Mouse (Mus musculus) midbrain, postnatal 0 days (tissue): ENCODE results near the gene Disc1. TPM values are rescaled to one million over a fixed set of nuclear protein-coding genes. Genes with fewer than 3 reads are reported as not detected.

Experiments
- ATAC-seq: fragments of 200-750 bp; cut with Nextera tagmentation; 2 replicates; pipeline ENCODE4 v1.8.0; 2017; ENCODE audit warnings: moderate number of reproducible peaks, mild to moderate bottlenecking, moderate TSS enrichment, moderate library complexity; ENCODE audit not compliant: low FRiP score
- DNase-seq: peaks from one replicate; pipeline ENCODE4 v3.0.0-alpha.2; 2015; ENCODE audit warnings: low spot score
- H3K27ac ChIP-seq: fragments of 300-500 bp; sonication (generic); 2 replicates; pipeline ENCODE4 v1.5.1; 2014; ENCODE audit warnings: low read depth, mild to moderate bottlenecking, low read length, mixed read lengths
- H3K27me3 ChIP-seq: fragments of 300-500 bp; sonication (generic); 2 replicates; pipeline ENCODE4 v1.6.1; 2014; ENCODE audit warnings: low read length, control low read depth, mixed read lengths; ENCODE audit not compliant: insufficient read depth
- H3K36me3 ChIP-seq: fragments of 300-500 bp; sonication (generic); 2 replicates; pipeline ENCODE4 v1.6.1; 2014; ENCODE audit warnings: low read length, control low read depth, mixed read lengths; ENCODE audit not compliant: insufficient read depth
- H3K4me1 ChIP-seq: fragments of 300-500 bp; sonication (generic); 2 replicates; pipeline ENCODE4 v1.6.1; 2014; ENCODE audit warnings: mild to moderate bottlenecking, control low read depth, antibody characterized with exemption, low read length, mixed read lengths; ENCODE audit not compliant: insufficient read depth
- H3K4me2 ChIP-seq: fragments of 300-500 bp; sonication (generic); 2 replicates; pipeline ENCODE4 v1.6.1; 2014; ENCODE audit warnings: low read depth, mild to moderate bottlenecking, low read length, mixed read lengths; ENCODE audit not compliant: poor library complexity, severe bottlenecking
- H3K4me3 ChIP-seq: fragments of 300-500 bp; sonication (generic); 2 replicates; pipeline ENCODE4 v1.5.1; 2014; ENCODE audit warnings: low read depth, mild to moderate bottlenecking, low read length, moderate library complexity
- H3K9ac ChIP-seq: fragments of 300-500 bp; sonication (generic); replicated peaks from 2 replicates; pipeline ENCODE4 v1.6.1; 2014; ENCODE audit warnings: mild to moderate bottlenecking, low read length, moderate library complexity, mixed read lengths; ENCODE audit not compliant: poor library complexity, severe bottlenecking
- H3K9me3 ChIP-seq: fragments of 300-500 bp; sonication (generic); 2 replicates; pipeline ENCODE4 v1.6.1; 2016; ENCODE audit warnings: low read length, control low read depth
- CTCF ChIP-seq: IDR thresholded peaks from 2 replicates; pipeline ENCODE4 v1.5.1; 2016; ENCODE audit warnings: antibody characterized with exemption, mild to moderate bottlenecking
- WGBS: fragments of 180-500 bp; shearing (Covaris S2); extraction: QIAGEN DNeasy Blood & Tissue Kit; methylation state at CpG from one replicate; pipeline ENCODE4 v1.1.7; 2014; 5-methylcytosine and 5-hydroxymethylcytosine counted together
- polyA plus RNA-seq: library from polyadenylated mRNA; unstranded; fragments of >200 nt; fragmentation: Nextera tagmentation; extraction: Ambion mirVana; gene quantifications from 2 replicates; pipeline ENCODE4 v1.2.1, GENCODE M21; 2015
- total RNA-seq: library from RNA; depleted of rRNA; stranded (reverse); fragments of >200 nt; gene quantifications from 2 replicates; pipeline ENCODE4 v1.2.3, GENCODE M21; 2014

Disc1 gene
- total and polyA plus RNA-seq, 2 experiments from 2014 or later: 1.4 to 6.1 TPM

- Histone ChIP-seq H3K4me1 (no peaks in the 10 kb centered on the region), H3K27me3 (no peaks in the 10 kb centered on the region), H3K4me2 (no peak overlapping the region), H3K36me3 (no peaks in the 10 kb centered on the region), H3K4me3 (no peak overlapping the region), H3K9me3 (no peaks in the 10 kb centered on the region), H3K9ac (no peak overlapping the region), H3K27ac (no peak overlapping the region)
- TF ChIP-seq CTCF: no peak
- no peak for DNase-seq
- 40% methylated on average over 9 of the region's 9 CpGs for WGBS
- no peak for ATAC-seq
Measured at GRCm38 (mm10) chr8:125195121-125195520, 141.1 kb downstream of the Disc1 start.

- no peak for ATAC-seq
Measured at GRCm38 (mm10) chr8:125196573-125197094, 142.6 kb downstream of the Disc1 start.

DNA sequence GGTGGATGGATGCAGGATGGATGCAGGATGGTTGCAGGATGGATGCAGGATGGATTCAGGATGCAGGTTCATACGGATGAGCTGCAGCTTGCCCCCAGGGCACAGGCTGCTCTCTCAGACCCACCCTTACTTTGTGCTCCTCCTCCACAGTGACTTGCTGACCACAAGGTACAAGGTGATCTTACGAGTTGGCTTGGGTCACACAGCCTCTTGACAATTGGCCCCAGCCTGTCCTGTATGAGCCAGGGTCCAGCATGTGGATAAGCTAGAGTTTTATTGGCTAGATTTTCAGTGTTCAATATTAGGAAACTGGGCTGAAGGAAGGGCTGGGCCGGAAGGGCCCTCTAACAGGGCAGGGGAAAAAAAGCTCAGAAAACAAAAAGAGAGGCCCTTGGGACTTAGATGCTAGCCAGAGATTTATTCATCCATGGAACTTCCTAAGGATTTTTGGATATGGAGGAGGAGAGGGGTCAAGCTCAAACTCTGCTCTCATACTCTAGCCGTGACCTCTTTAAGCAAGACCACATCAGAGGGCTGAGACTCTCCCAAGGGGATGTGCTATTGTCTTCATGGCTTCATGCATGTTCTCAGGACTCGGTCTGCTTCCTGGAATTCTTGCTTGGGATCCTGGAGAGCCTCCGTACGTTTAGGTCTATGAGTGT lies 143.5 kb downstream of the Disc1 start:
- no peaks in the 10 kb centered on the region for H3K4me1 ChIP-seq
- no peak for ATAC-seq
- H3K27ac ChIP-seq: no peak overlapping the region
- no peak for TF ChIP-seq CTCF
- no peak for DNase-seq
- no peak overlapping the region for H3K4me2 ChIP-seq
- no peaks in the 10 kb centered on the region for H3K9me3 ChIP-seq
- no peaks in the 10 kb centered on the region for H3K36me3 ChIP-seq
- no peak overlapping the region for H3K4me3 ChIP-seq
- H3K9ac ChIP-seq: no peak overlapping the region
- 79% methylated on average over 7 of the region's 7 CpGs for WGBS
- no peaks in the 10 kb centered on the region for H3K27me3 ChIP-seq

More at GRCm38 (mm10) chr8:125196573-125197094, 142.6 kb downstream of the Disc1 start:
- H3K4me3 ChIP-seq: no peak overlapping the region
- WGBS: 78% methylated on average over 14 of the region's 14 CpGs
- no peak overlapping the region for H3K9ac ChIP-seq
- DNase-seq: no peak
- H3K4me1 ChIP-seq: no peaks in the 10 kb centered on the region
- no peaks in the 10 kb centered on the region for H3K9me3 ChIP-seq
- H3K27me3 ChIP-seq: no peaks in the 10 kb centered on the region
- TF ChIP-seq CTCF: no peak
- no peaks in the 10 kb centered on the region for H3K36me3 ChIP-seq
- no peak overlapping the region for H3K4me2 ChIP-seq
- no peak overlapping the region for H3K27ac ChIP-seq

DNA sequence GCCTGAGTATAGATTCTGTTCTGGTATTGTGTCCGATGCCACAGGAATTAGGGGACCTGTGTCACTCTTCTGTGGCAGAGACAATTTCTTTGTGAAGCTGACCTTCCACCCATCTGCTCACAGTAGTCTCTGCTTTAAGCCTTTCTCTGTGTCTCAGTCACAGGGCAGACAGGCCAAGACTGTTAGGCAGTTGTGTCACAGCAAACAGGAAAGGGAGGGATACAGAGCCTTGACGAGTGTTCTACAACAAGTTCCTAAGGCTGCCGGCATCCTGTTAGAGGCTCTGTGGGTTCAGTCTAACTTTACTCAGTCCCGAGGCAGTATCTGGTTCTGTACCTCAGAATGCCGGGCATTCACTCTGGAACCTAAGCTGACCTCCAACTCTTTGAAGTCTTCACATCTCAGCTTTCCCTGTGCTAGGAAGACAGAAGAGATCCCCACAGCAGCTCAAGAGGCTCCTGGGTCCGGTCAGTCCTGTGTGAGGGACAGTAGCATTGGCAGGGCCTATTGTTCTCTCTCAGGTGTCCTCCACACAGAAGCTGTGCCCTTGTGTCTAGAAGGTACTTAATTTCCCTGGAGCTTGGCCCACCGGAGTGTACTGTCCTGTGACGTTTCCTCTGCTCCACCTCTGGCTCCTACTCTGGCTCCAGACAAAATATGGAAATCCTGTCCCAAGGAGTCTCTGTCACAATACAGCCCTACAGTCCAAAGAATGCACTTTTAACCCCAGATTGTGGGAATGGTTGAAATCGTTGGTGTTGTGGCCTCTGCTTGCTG lies 144.6 kb downstream of the Disc1 start:
- no peaks in the 10 kb centered on the region for H3K36me3 ChIP-seq
- DNase-seq (no peak), ATAC-seq (no peak)
- no peak overlapping the region for H3K4me3 ChIP-seq
- H3K9me3 ChIP-seq: no peaks in the 10 kb centered on the region
- no peak overlapping the region for H3K9ac ChIP-seq
- no peaks in the 10 kb centered on the region for H3K27me3 ChIP-seq
- H3K4me1 ChIP-seq: no peaks in the 10 kb centered on the region
- H3K27ac ChIP-seq: no peak overlapping the region
- no peak overlapping the region for H3K4me2 ChIP-seq
- WGBS: 78% methylated on average over 9 of the region's 9 CpGs
- no peak for TF ChIP-seq CTCF

DNA sequence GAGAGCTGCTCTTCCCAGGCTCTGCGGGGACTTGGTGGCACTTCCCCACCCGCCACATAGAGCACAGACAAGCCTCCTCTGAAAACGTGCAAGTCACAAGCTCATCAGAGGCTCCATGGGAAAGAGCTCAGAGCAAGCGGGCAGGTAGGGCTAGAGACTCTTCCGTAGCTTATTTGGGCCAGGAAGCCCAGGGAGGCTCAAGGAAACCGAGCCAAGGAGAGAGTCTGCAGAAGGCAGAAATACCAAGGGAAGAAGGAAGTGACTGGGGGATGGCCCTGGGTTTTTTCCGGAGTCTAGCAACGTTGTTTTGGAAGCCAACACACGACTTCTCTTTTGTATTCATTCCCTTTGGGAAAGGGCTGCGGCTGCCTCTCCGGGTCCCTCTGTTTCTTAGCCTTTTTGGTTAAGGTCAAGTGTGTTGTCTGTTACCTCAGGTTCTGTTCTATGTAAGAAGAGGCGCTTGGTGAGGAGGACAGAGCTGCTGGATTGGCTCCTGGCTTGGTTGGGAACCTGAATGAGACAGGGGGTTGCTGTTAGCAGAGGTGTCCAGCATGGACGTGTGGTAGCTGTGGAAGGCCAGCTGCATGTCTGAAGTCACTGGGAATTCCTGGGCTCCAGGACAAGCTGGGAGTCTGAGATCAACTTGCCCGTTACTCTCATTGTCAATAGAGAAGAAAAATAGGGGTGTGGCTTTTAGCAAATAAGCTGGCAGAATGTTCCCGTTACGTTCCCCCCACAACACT lies 145.4 kb downstream of the Disc1 start:
- no peak for TF ChIP-seq CTCF
- Histone ChIP-seq H3K9me3 (no peaks in the 10 kb centered on the region), H3K27ac (no peak overlapping the region), H3K4me3 (no peak overlapping the region), H3K36me3 (no peaks in the 10 kb centered on the region), H3K4me1 (no peaks in the 10 kb centered on the region), H3K27me3 (no peaks in the 10 kb centered on the region), H3K4me2 (no peak overlapping the region), H3K9ac (no peak overlapping the region)
- WGBS: 78% methylated on average over 16 of the region's 16 CpGs
- DNase-seq (no peak), ATAC-seq (no peak)
